ENCODE assay signal across 24 mouse cellular contexts in genomic region chr7:143587586-143587985, GRCm38 (mm10). TPM values are rescaled to one million over a fixed set of nuclear protein-coding genes. Genes with fewer than 3 reads are reported as not detected.
DNase-seq lines count a peak whose midpoint lies in the region; ATAC-seq and TF ChIP-seq lines count a peak whose summit lies in the region.
"Had no signal": no experiment of that assay in that cellular context is flagged by ENCODE, and none has a peak within 500 bp of the region (broad histone marks: within the 10 kb centered on the region; RNA-seq: fewer than 3 reads in every experiment).

No protein-coding gene starts in this region.

- H3K36me3 ChIP-seq in liver, adult 2 months (ENCODE audit: control insufficient read depth, insufficient read depth, low read length): peaks cover 22% of the 10 kb centered on the region
- H3K36me3 ChIP-seq in liver, embryonic 11.5 days (ENCODE audit: control insufficient read depth, insufficient read depth, low read length): peaks cover 73% of the 10 kb centered on the region

- intact Hi-C loops in heart, postnatal 25 days (cut with DNase I): no loop called here

- 46% methylated on average over 5 of the region's 5 CpGs for WGBS in liver, adult 2 months
- WGBS in liver, embryonic 11.5 days: 89% methylated on average over 5 of the region's 5 CpGs

- no peak for TF ChIP-seq CTCF in liver, adult 2 months (IDR thresholded peaks at IDR 0.05; ENCODE audit: low read depth, low read length)

- H3K4me2 ChIP-seq in liver, embryonic 11.5 days: no peak overlapping the region
- H3K4me2 ChIP-seq: embryonic facial prominence, embryonic 15.5 days; forebrain, embryonic 15.5 days; hindbrain, embryonic 12.5 days; kidney, embryonic 15.5 days; limb, embryonic 15.5 days had no signal

- no peak for ATAC-seq in liver, embryonic 11.5 days (replicated peaks; ENCODE audit: low FRiP score)
- ATAC-seq: activated CD4-positive, CD25-positive, alpha-beta regulatory T cell, adult 4 months; forebrain, embryonic 15.5 days; Patski had no signal

- TF ChIP-seq POLR2A in liver, adult 2 months (IDR thresholded peaks at IDR 0.05; ENCODE audit: extremely low read depth, insufficient read depth, low read length): no peak

- 0 out of 2 replicates have a peak, but pooled peaks cover 2% of the 10 kb centered on the region for H3K79me2 ChIP-seq in liver, adult 2 months (ENCODE audit: control insufficient read depth, insufficient read depth, low read length)

- no peaks in the 10 kb centered on the region for H3K9me3 ChIP-seq in liver, embryonic 11.5 days (ENCODE audit: control insufficient read depth, low read length)
- H3K9me3 ChIP-seq: embryonic facial prominence, embryonic 15.5 days; forebrain, embryonic 15.5 days; hindbrain, embryonic 12.5 days; kidney, embryonic 15.5 days; limb, embryonic 15.5 days had no signal

- peak; percentile 17 to 27 for DNase-seq in cerebellum, adult 18-20 months
- no peak for DNase-seq in cerebellum, adult 11-12 months
- DNase-seq in heart, adult 11 months: peak; percentile 96
- no peak for DNase-seq in heart, postnatal 25 days (ENCODE audit: low spot score)
- DNase-seq in liver, adult 2 months (ENCODE audit: extremely low read depth, low read depth, low spot score): peak; percentile 64
- no peak for DNase-seq in liver, embryonic 11.5 days (ENCODE audit: low spot score)
- DNase-seq in kidney, postnatal 4 days: no peak
- no peak for DNase-seq in layer of hippocampus, adult 18-20 months (ENCODE audit: low spot score in 2 of 2)
- DNase-seq: adrenal gland, postnatal 10 days; kidney, adult 11 months; kidney, postnatal 36 days; layer of hippocampus, adult 9-11 months; left cerebral cortex, postnatal 4 days; lung, postnatal 4 days; midbrain, embryonic 14.5 days had no signal

- no peak overlapping the region for H3K9ac ChIP-seq in liver, adult 2 months (ENCODE audit: low read depth, low read length)
- H3K9ac ChIP-seq in liver, embryonic 11.5 days (ENCODE audit: low read depth, low read length): no peak overlapping the region
- H3K9ac ChIP-seq: embryonic facial prominence, embryonic 15.5 days; forebrain, embryonic 15.5 days; hindbrain, embryonic 12.5 days; kidney, embryonic 15.5 days; limb, embryonic 15.5 days had no signal

- H3K27me3 ChIP-seq in liver, adult 2 months (ENCODE audit: control insufficient read depth, insufficient read depth, low read length): no peaks in the 10 kb centered on the region
- H3K27me3 ChIP-seq in liver, embryonic 11.5 days (replicated peaks; ENCODE audit: control insufficient read depth, insufficient read depth, low read length): no peaks in the 10 kb centered on the region
- H3K27me3 ChIP-seq: embryonic facial prominence, embryonic 15.5 days; forebrain, embryonic 15.5 days; hindbrain, embryonic 12.5 days; kidney, embryonic 15.5 days; limb, embryonic 15.5 days; Patski had no signal

- H3K4me1 ChIP-seq in liver, adult 2 months (ENCODE audit: control insufficient read depth, insufficient read depth, low read length): no peaks in the 10 kb centered on the region
- no peaks in the 10 kb centered on the region for H3K4me1 ChIP-seq in liver, embryonic 11.5 days (replicated peaks; ENCODE audit: control insufficient read depth, insufficient read depth, low read length)
- H3K4me1 ChIP-seq: embryonic facial prominence, embryonic 15.5 days; forebrain, embryonic 15.5 days; hindbrain, embryonic 12.5 days; kidney, embryonic 15.5 days; limb, embryonic 15.5 days had no signal

- H3K4me3 ChIP-seq in liver, adult 2 months (ENCODE audit: insufficient read depth, low read depth, low read length): no peak overlapping the region
- H3K4me3 ChIP-seq in liver, embryonic 11.5 days (ENCODE audit: low read depth, low read length): no peak overlapping the region
- H3K4me3 ChIP-seq: embryonic facial prominence, embryonic 15.5 days; forebrain, embryonic 15.5 days; hindbrain, embryonic 12.5 days; kidney, embryonic 15.5 days; left cerebral cortex, adult 2 months; limb, embryonic 15.5 days had no signal

- no peak overlapping the region for H3K27ac ChIP-seq in liver, adult 2 months (replicated peaks; ENCODE audit: insufficient read depth, low read depth, low read length)
- no peak overlapping the region for H3K27ac ChIP-seq in liver, embryonic 11.5 days (ENCODE audit: low read depth, low read length)
- H3K27ac ChIP-seq: embryonic facial prominence, embryonic 15.5 days; forebrain, embryonic 15.5 days; hindbrain, embryonic 12.5 days; kidney, embryonic 15.5 days; left cerebral cortex, adult 2 months; limb, embryonic 15.5 days; stomach, postnatal 0 days had no signal

RNA-seq across cellular contexts. Expression of gene Cars, which starts 12.3 kb away (rescaled TPM):
- total RNA-seq in heart, postnatal 25 days (2021): 10 to 100 TPM; 18.3 to 18.4 TPM
- 13.6 and 17.9 TPM in 2 replicates for total RNA-seq in liver, adult 2 months (2014; rRNA removed)
- polyA plus RNA-seq in liver, adult 2 months (2012; rRNA removed): 15.2 and 20.0 TPM in 2 replicates
- 100 and 107 TPM in 2 replicates for polyA plus RNA-seq in liver, embryonic 11.5 days (2014; fragmentation: Nextera tagmentation; extraction: Ambion mirVana)
- total RNA-seq in layer of hippocampus, adult 18-20 months (2021): 10 to 100 TPM; 38.4 to 53.4 TPM

RNA-seq across cellular contexts. Expression of gene Nap1l4, which starts 38.7 kb away (rescaled TPM):
- 100 to 1,000 TPM; 171 to 178 TPM for total RNA-seq in heart, postnatal 25 days (2021)
- total RNA-seq in liver, adult 2 months (2014; rRNA removed): 40.7 and 42.0 TPM in 2 replicates
- polyA plus RNA-seq in liver, adult 2 months (2012; rRNA removed): 24.0 and 25.7 TPM in 2 replicates
- 133 and 139 TPM in 2 replicates for polyA plus RNA-seq in liver, embryonic 11.5 days (2014; fragmentation: Nextera tagmentation; extraction: Ambion mirVana)
- 100 to 1,000 TPM; 123 to 136 TPM for total RNA-seq in layer of hippocampus, adult 18-20 months (2021)

RNA-seq across cellular contexts. Expression of gene Tnfrsf26, which starts 40.9 kb away (rescaled TPM):
- under 1 TPM; 0.48 to 0.70 TPM for total RNA-seq in heart, postnatal 25 days (2021)
- total RNA-seq in liver, adult 2 months (2014; rRNA removed): 0.37 and 0.87 TPM in 2 replicates
- polyA plus RNA-seq in liver, adult 2 months (2012; rRNA removed): 0.12 and 0.26 TPM in 2 replicates
- 0.73 and 0.92 TPM in 2 replicates for polyA plus RNA-seq in liver, embryonic 11.5 days (2014; fragmentation: Nextera tagmentation; extraction: Ambion mirVana)
- under 1 TPM in 1 of 2 experiments, not detected in 1; 0.13 TPM for total RNA-seq in layer of hippocampus, adult 18-20 months (2021)
- total RNA-seq: left cerebral cortex, adult 2 months had no signal

Comparison
In these comparisons a context has a peak if more than half of its experiments do, and no peak if none do; other contexts are left out.
1. DNase-seq: peak in cerebellum, adult 18-20 months (2 of 2), heart, adult 11 months (single experiment) and liver, adult 2 months (single experiment); none in cerebellum, adult 11-12 months (single experiment), heart, postnatal 25 days (single experiment), liver, embryonic 11.5 days (single experiment), kidney, postnatal 4 days (0 of 2) and layer of hippocampus, adult 18-20 months (0 of 2).